Mouse (Mus musculus) hindbrain, embryonic 11.5 days (tissue): ENCODE results near the gene Gli2. TPM values are rescaled to one million over a fixed set of nuclear protein-coding genes. Genes with fewer than 3 reads are reported as not detected.

ENCODE experiments used
- ATAC-seq: fragments of 200-750 bp; cut with Nextera tagmentation; 2 replicates; pipeline ENCODE4 v1.8.0; 2017; ENCODE audit warnings: mild to moderate bottlenecking, moderate TSS enrichment, moderate library complexity; ENCODE audit not compliant: low FRiP score
- DNase-seq: peaks from one replicate; pipeline ENCODE4 v3.0.0-alpha.2; 2015; ENCODE audit warnings: low spot score
- H3K27ac ChIP-seq: fragments of 300-500 bp; sonication (generic); 2 replicates; pipeline ENCODE4 v1.5.1; 2014; ENCODE audit warnings: mild to moderate bottlenecking, low read depth, low read length
- H3K27me3 ChIP-seq: fragments of 300-500 bp; sonication (generic); 2 replicates; pipeline ENCODE4 v1.6.1; 2014; ENCODE audit warnings: mild to moderate bottlenecking, low read length, moderate library complexity, mixed read lengths; ENCODE audit not compliant: control insufficient read depth, insufficient read depth
- H3K36me3 ChIP-seq: fragments of 300-500 bp; sonication (generic); 2 replicates; pipeline ENCODE4 v1.6.1; 2014; ENCODE audit warnings: mild to moderate bottlenecking, low read length, moderate library complexity, mixed read lengths; ENCODE audit not compliant: control insufficient read depth, insufficient read depth
- H3K4me1 ChIP-seq: fragments of 300-500 bp; sonication (generic); replicated peaks from 2 replicates; pipeline ENCODE4 v1.6.1; 2014; ENCODE audit warnings: low read length, mixed read lengths; ENCODE audit not compliant: control insufficient read depth, insufficient read depth
- H3K4me2 ChIP-seq: fragments of 300-500 bp; sonication (generic); replicated peaks from 2 replicates; pipeline ENCODE4 v1.6.1; 2014; ENCODE audit warnings: mild to moderate bottlenecking, low read depth, low read length
- H3K4me3 ChIP-seq: fragments of 300-500 bp; sonication (generic); 2 replicates; pipeline ENCODE4 v1.5.1; 2014; ENCODE audit warnings: low read depth, low read length
- H3K9ac ChIP-seq: fragments of 300-500 bp; sonication (generic); 2 replicates; pipeline ENCODE4 v1.6.1; 2014; ENCODE audit warnings: low read depth, low read length
- H3K9me3 ChIP-seq: fragments of 300-500 bp; sonication (generic); 2 replicates; pipeline ENCODE4 v1.6.1; 2016; ENCODE audit warnings: low read length; ENCODE audit not compliant: control insufficient read depth
- WGBS: fragments of 180-500 bp; shearing (Covaris S2); extraction: QIAGEN DNeasy Blood & Tissue Kit; methylation state at CpG from one replicate; pipeline ENCODE4 v1.1.7; 2014; 5-methylcytosine and 5-hydroxymethylcytosine counted together
- polyA plus RNA-seq: library from polyadenylated mRNA; unstranded; fragments of >200 nt; fragmentation: Nextera tagmentation; extraction: Ambion mirVana; gene quantifications from 2 replicates; pipeline ENCODE4 v1.2.1, GENCODE M21; 2014

Gli2 gene
- polyA plus RNA-seq, 1 experiment from 2014 or later, result 8.7 TPM

DNA sequence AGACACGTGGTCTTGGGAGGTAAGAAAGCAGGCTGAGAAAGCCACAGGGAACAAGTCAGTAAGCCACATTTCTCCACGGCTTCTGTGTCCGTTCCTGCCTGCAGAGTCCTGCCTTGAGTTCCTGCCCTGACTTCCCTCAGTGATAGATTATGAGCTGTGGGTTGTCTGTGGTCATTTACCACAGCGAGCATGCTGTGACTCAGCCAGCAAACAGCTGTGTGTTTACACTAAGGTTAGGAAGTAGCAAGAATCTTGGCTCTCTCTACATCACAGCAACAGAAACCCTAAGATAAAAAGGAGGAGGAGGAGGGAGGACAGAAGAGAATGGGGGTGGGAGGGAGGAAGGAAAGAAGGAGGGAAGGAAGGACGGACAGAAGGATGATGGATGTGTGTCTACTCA lies 59.6 kb downstream of the Gli2 start:
- no peak overlapping the region for H3K27ac ChIP-seq
- H3K4me1 ChIP-seq, result no peaks in the 10 kb centered on the region
- WGBS, result 86% methylated on average over 5 of the region's 5 CpGs
- H3K9ac ChIP-seq, result no peak overlapping the region
- ATAC-seq (no peak), DNase-seq (no peak)
- no peak overlapping the region for H3K4me3 ChIP-seq
- H3K36me3 ChIP-seq, result no peaks in the 10 kb centered on the region
- no peaks in the 10 kb centered on the region for H3K9me3 ChIP-seq
- no peak overlapping the region for H3K4me2 ChIP-seq
- H3K27me3 ChIP-seq, result no peaks in the 10 kb centered on the region

DNA sequence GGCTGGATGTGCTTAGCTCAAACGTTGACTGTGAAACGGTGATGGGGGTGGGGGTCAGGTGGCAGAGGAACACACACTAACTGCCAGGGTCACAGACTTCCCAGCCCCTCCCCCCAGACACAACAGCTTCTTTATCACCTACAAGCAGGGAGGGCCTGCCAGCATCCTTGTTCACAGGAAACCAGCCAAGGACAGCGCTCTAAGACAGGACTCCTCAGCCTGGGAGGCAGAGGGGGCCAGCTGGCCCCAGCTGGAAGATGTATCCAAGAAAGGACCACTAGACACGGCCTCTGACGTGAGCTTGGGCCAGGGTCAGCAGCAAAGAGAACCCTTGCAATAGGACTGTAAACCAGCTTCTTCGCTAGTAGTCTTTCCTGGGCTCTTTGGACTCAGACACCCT lies 65.1 kb downstream of the Gli2 start:
- H3K27me3 ChIP-seq, result no peaks in the 10 kb centered on the region
- H3K4me1 ChIP-seq, result peaks cover 5% of the 10 kb centered on the region
- H3K36me3 ChIP-seq, result no peaks in the 10 kb centered on the region
- H3K4me2 ChIP-seq, result no peak overlapping the region
- no peak for ATAC-seq
- WGBS, result 88% methylated on average over 6 of the region's 6 CpGs
- H3K9ac ChIP-seq, result no peak overlapping the region
- DNase-seq, result no peak
- no peaks in the 10 kb centered on the region for H3K9me3 ChIP-seq
- H3K27ac ChIP-seq, result no peak overlapping the region
- H3K4me3 ChIP-seq, result no peak overlapping the region

DNA sequence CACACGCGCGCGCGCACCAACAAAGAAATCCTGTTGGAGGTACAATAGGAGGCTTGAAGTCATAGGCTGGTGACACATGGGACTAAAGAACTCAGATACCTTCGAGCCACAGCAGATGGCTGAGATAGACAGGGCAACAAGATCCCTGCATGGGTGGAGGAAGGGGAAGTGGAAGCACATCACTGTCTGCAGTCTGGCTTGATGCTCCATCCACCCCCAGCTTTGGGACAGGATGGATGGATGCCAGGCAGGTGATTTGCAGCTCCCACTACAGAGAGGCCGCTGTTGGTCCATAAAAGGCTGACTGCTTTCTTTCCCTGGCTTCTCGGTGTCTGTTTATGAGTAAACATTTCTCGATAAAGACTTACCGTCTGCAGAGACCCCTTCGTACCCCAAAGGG lies 65.9 kb downstream of the Gli2 start:
- Histone ChIP-seq H3K27ac (no peak overlapping the region), H3K9me3 (no peaks in the 10 kb centered on the region), H3K4me3 (no peak overlapping the region), H3K9ac (no peak overlapping the region), H3K27me3 (no peaks in the 10 kb centered on the region), H3K4me2 (no peak overlapping the region), H3K4me1 (peaks cover 13% of the 10 kb centered on the region), H3K36me3 (no peaks in the 10 kb centered on the region)
- no peak for ATAC-seq
- WGBS, result 96% methylated on average over 11 of the region's 11 CpGs
- no peak for DNase-seq

DNA sequence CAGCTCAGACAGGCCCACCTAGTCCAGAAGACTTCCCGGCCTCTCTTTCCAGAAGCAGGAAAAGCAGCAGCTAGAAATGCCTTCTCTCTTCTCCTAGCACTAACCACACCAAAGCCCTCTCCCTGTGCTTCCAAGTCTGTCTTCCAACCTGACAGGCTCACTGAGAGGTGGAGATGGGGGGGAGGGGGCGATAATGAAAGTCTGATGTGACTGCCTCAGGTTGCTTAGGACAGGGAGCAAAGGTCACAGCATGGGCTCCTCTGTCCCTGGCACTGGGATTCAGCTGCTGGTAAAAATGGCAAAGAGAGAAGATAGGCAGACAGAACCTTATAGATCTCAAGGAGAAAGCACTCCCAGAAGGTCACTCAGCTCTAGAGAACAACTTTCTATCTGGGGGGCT lies 70.0 kb downstream of the Gli2 start:
- H3K4me1 ChIP-seq, result peaks cover 20% of the 10 kb centered on the region
- peak; percentile 24 for DNase-seq
- no peaks in the 10 kb centered on the region for H3K36me3 ChIP-seq
- H3K9ac ChIP-seq, result no peak overlapping the region
- peak overlapping the region; percentile 78; the same call in 1 of the 2 replicates for H3K27ac ChIP-seq
- H3K4me2 ChIP-seq, result no peak overlapping the region
- no peaks in the 10 kb centered on the region for H3K27me3 ChIP-seq
- no peaks in the 10 kb centered on the region for H3K9me3 ChIP-seq
- no peak overlapping the region for H3K4me3 ChIP-seq
- ATAC-seq, result no peak
- 26% methylated on average over 2 of the region's 2 CpGs for WGBS

DNA sequence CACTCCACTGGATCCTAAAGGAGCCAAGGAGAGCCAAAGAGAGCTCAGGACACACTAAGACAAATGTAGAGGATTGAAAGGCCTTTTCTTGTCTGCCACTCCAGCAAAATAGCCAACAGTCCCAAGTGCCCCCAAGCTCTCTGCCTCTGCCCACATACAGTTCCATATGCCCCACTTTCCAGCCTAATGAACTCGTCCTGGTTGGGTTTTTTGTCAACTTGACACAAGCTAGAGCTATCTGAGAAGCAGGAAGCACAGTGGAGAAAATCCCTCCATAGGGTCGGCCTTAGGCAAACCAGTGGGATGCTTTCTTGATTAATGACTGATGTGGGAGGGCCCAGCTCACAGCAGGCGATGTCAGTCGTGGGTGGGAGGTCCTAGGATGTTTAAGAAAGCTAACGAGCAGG lies 70.6 kb downstream of the Gli2 start:
- H3K4me1 ChIP-seq, result peaks cover 20% of the 10 kb centered on the region
- ATAC-seq, result peak; percentile 64
- no peak overlapping the region for H3K4me3 ChIP-seq
- H3K4me2 ChIP-seq, result no peak overlapping the region
- WGBS, result under 1% methylated on average over 5 of the region's 5 CpGs
- no peaks in the 10 kb centered on the region for H3K36me3 ChIP-seq
- peak; percentile 48 for DNase-seq
- H3K9me3 ChIP-seq, result no peaks in the 10 kb centered on the region
- peak overlapping the region; percentile 78 for H3K27ac ChIP-seq
- no peak overlapping the region for H3K9ac ChIP-seq
- H3K27me3 ChIP-seq, result no peaks in the 10 kb centered on the region

DNA sequence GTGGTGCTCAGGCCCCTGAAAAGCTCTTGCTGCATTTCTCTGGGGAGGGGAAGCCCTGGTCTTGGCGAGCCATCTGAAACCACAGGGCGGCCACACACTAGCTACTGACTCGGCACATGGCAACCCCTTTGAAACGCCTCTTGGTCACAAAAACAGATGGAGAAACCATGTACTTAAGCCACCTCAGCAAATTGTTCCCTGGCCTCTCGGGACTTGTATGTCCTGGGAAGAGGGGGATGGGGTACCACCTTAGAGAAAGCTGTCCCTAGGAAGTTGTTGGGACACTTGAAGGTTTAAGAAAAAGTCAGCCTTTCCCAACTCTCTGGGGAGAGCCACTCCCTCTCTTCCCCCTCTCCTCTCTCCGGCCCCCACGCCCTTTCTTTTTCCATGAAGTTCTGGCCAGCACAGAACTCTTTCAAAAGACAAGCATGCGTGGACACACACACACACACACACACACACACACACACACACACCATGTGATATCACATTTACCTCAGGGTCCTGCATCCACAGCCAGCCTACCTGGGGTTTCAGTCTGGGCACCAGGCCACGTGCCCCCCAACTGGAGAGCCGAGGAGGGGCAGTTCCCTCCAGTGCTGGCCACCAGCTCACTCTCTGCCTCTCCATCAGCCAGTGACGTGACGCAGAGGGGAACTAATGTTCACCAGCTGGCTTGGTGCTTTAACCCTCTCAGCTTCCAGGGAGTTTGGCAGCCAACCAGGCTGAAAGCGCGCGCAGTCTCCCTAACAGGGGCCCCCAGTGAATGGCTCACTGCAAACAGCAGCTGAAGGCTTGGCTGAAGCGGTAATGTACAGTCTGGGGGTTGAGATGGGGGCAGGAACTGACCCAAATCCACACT lies 71.2 kb downstream of the Gli2 start:
- WGBS, result 21% methylated on average over 16 of the region's 16 CpGs
- DNase-seq (peak; percentile 75), ATAC-seq (peak; percentile 86)
- Histone ChIP-seq H3K9ac (no peak overlapping the region), H3K27ac (peak overlapping the region; percentile 78), H3K36me3 (no peaks in the 10 kb centered on the region), H3K4me2 (no peak overlapping the region), H3K4me1 (peaks cover 20% of the 10 kb centered on the region), H3K9me3 (no peaks in the 10 kb centered on the region), H3K27me3 (no peaks in the 10 kb centered on the region), H3K4me3 (no peak overlapping the region)

DNA sequence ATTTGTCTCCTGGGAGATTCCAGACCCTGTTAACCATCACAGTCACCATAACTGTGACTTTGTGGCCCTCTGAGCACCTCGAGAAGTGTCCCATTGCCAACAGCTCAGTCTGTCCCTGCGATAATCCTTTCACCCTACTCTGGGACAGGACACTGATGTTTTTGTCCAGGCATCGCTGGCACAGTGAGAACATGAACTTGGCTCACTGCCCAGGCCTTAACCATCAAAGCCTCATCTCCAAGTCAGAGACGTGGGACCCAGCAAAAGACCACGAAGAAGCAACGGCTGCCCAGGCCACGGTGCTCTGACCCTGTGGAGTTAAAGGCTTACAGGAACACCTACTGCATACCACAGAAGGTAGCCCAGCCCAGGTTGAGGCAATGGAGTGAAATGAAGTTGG lies 72.8 kb downstream of the Gli2 start:
- H3K27me3 ChIP-seq, result no peaks in the 10 kb centered on the region
- no peaks in the 10 kb centered on the region for H3K9me3 ChIP-seq
- H3K4me2 ChIP-seq, result no peak overlapping the region
- DNase-seq, result no peak
- H3K9ac ChIP-seq, result no peak overlapping the region
- H3K36me3 ChIP-seq, result no peaks in the 10 kb centered on the region
- no peak overlapping the region for H3K27ac ChIP-seq
- ATAC-seq, result no peak
- WGBS, result 90% methylated on average over 7 of the region's 7 CpGs
- H3K4me3 ChIP-seq, result no peak overlapping the region
- H3K4me1 ChIP-seq, result peaks cover 20% of the 10 kb centered on the region

DNA sequence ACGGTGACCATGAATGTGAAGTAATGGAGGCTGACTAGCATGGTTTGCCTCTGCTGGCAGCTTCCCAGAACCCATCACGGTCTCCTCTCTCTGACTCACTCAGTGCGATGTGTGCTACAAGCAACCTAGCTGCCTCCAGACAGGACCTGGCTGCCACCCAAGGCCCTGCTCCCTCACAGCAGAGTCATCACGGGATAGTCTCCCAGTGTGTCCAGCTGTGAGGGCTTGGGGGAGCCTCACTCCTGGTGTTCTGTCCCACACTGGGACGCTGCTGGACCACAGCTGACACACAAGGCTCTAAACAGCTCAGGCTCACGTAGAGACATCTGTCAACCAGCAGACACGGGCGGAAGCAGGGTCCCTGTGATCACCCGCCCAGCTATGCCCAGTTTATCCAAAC lies 76.8 kb downstream of the Gli2 start:
- no peak for DNase-seq
- Histone ChIP-seq H3K36me3 (no peaks in the 10 kb centered on the region), H3K4me2 (no peak overlapping the region), H3K27ac (no peak overlapping the region), H3K4me1 (no peaks in the 10 kb centered on the region), H3K9me3 (no peaks in the 10 kb centered on the region), H3K9ac (no peak overlapping the region), H3K27me3 (no peaks in the 10 kb centered on the region), H3K4me3 (no peak overlapping the region)
- ATAC-seq, result no peak
- WGBS, result 74% methylated on average over 9 of the region's 9 CpGs

DNA sequence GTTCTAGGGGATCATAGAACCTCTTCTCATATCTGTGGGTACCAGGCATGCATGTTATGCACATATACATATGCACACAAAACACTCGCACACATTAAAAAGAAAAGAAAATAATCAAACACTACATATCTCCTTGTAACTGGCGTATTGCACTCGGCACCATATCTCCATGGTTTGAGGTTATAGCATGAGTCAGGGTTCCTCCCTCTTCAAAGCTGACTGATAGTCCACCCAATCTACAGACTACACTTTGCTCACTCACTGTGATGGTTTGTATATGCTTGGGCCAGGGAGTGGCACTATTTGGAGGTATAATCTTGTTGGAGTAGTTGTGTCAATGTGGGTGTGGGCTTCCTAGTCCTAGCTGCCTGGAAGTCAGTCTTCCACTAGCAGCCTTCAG lies 78.0 kb downstream of the Gli2 start:
- H3K4me3 ChIP-seq, result no peak overlapping the region
- no peak overlapping the region for H3K4me2 ChIP-seq
- no peaks in the 10 kb centered on the region; the same call in 1 of the 2 replicates for H3K9me3 ChIP-seq
- DNase-seq, result no peak
- ATAC-seq, result no peak
- no peaks in the 10 kb centered on the region for H3K27me3 ChIP-seq
- H3K9ac ChIP-seq, result no peak overlapping the region
- H3K4me1 ChIP-seq, result no peaks in the 10 kb centered on the region
- no peaks in the 10 kb centered on the region for H3K36me3 ChIP-seq
- H3K27ac ChIP-seq, result no peak overlapping the region
- 98% methylated on average over 3 of the region's 3 CpGs for WGBS
